Mouse (Mus musculus) liver, postnatal 0 days (tissue): ENCODE results near the gene Actn4.

ENCODE experiments used
- CTCF ChIP-seq: sonication (generic); IDR thresholded peaks from 2 replicates; pipeline ENCODE4 v1.5.1; 2016; ENCODE audit warnings: antibody characterized with exemption, low read depth
- EP300 ChIP-seq: IDR thresholded peaks from 2 replicates; pipeline ENCODE4 v1.6.1; 2016; ENCODE audit warnings: antibody characterized with exemption, low read depth, mild to moderate bottlenecking

DNA sequence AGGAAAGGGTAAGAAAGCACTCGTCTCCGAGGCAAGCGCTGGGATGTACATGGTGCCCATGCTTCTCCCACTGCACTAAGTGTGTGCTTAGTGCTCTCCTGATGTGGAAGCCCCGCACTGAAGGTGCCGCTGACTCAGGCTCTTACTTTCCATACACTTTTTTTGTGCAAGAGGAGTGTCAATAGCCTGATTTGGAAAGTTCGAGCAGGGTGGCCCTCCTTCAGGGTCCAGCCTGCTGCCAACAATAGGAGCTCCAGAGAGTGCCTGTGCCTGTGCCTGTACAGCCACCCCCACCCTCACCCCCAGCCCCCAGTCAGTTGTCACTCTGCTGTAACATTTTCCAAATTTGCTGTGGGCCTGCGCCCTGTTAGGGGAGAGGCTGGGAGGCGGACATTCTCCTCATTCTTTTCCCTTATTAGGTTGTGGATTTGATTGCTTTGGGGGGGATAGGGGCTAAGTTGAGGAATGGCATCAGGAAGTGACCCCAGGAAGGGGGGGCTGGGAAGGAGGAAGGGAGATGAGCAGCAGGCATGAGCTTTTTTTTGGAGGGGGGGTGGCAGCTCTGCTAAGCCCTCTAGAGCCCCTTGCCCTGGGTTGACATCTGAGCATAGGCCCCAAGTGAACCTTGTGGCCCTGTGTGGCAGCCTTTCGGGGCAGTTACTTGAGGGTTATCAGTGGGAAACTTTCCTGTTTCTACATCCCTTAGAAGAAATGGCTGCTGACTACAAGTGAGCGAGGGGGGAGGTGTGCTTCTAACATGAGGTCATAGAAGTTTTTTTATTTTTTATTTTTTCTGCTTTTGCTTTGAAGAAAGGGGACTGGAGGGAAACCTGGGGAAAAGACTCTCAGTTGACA is 16.5 kb downstream of the Actn4 start:
- 0 out of 2 replicates have a peak, but pooled peaks have one; percentile 18 for TF ChIP-seq EP300
- TF ChIP-seq CTCF = no peak
